Mouse (Mus musculus): ENCODE data around the gene Ergic3. TPM values are rescaled to one million over a fixed set of nuclear protein-coding genes. Genes with fewer than 3 reads are reported as not detected.

Ergic3 gene
- 372 TPM for polyA plus RNA-seq (2012; fragmentation: generic; extraction: Trizol)

- TF ChIP-seq MYOD1 (IDR thresholded peaks at IDR 0.05; ENCODE audit: control insufficient read depth in 1 of 3, insufficient read length in 2 of 3, low read depth in 2 of 3) (peak in 2 of 3 experiments; percentile 36 to 44), USF1 (IDR thresholded peaks at IDR 0.05; ENCODE audit: low read depth) (peak; percentile 4), REST (IDR thresholded peaks at IDR 0.05; ENCODE audit: insufficient read depth, insufficient read length) (no peak), CEBPB (IDR thresholded peaks at IDR 0.05; ENCODE audit: insufficient read depth, poor library complexity, severe bottlenecking) (no peak), TCF12 (IDR thresholded peaks at IDR 0.05; ENCODE audit: insufficient read depth, poor library complexity, severe bottlenecking) (no peak), MYOG (IDR thresholded peaks at IDR 0.05; ENCODE audit: control insufficient read depth in 1 of 3, insufficient read depth in 1 of 3, insufficient read length in 2 of 3, low read depth in 2 of 3) (peak in 1 of 3 experiments; percentile 50), E2F4 (IDR thresholded peaks at IDR 0.05; ENCODE audit: insufficient read depth) (no peak), SRF (IDR thresholded peaks at IDR 0.05; ENCODE audit: control insufficient read depth, insufficient read length, low read depth) (no peak), MAX (IDR thresholded peaks at IDR 0.05; ENCODE audit: low read depth) (no peak), TCF3 (IDR thresholded peaks at IDR 0.05; ENCODE audit: insufficient read length, low read depth) (no peak), POLR2A (IDR thresholded peaks at IDR 0.05; ENCODE audit: insufficient read length, low read depth) (peak; percentile 75), POLR2AphosphoS2 (IDR thresholded peaks at IDR 0.05; ENCODE audit: insufficient read length, low read depth) (peak; percentile 70)
- peak within 1 kb of the TSS; percentile 87 for H3K4me2 ChIP-seq (ENCODE audit: low read depth)
- peak within 1 kb of the TSS; percentile 78 for H3K4me3 ChIP-seq
- H3ac ChIP-seq (ENCODE audit: control insufficient read depth, insufficient read length): peak within 1 kb of the TSS; percentile 15
- H3K36me3 ChIP-seq (ENCODE audit: control insufficient read depth, insufficient read depth): peaks cover 11% of the 10 kb centered on the region
- no peaks in the 10 kb centered on the region for H3K27me3 ChIP-seq (ENCODE audit: control insufficient read depth, insufficient read depth, insufficient read length)
- H3K79me2 ChIP-seq (ENCODE audit: control insufficient read depth, insufficient read depth): peaks cover 9% of the 10 kb centered on the region
These were observed at the start of gene Ergic3, which contains the start of gene 6430550D23Rik for GRCm38 (mm10) chr2:156007888-156008532. Gene Ergic3, plus strand, starts transcription at chr2:156008045. Gene 6430550D23Rik, minus strand, starts transcription at chr2:156007977.

GRCm38 (mm10) chr2:155959981-155960380 is 47.9 kb upstream of the Ergic3 start:
- Histone ChIP-seq H3K4me2 (ENCODE audit: low read depth) (no peak overlapping the region), H3K79me2 (ENCODE audit: control insufficient read depth, insufficient read depth) (peaks cover 28% of the 10 kb centered on the region), H3K36me3 (ENCODE audit: control insufficient read depth, insufficient read depth) (no peaks in the 10 kb centered on the region), H3K27me3 (ENCODE audit: control insufficient read depth, insufficient read depth, insufficient read length) (no peaks in the 10 kb centered on the region), H3K4me3 (no peak overlapping the region), H3ac (ENCODE audit: control insufficient read depth, insufficient read length) (no peak overlapping the region)
- TF ChIP-seq E2F4 (IDR thresholded peaks at IDR 0.05; ENCODE audit: insufficient read depth): no peak
- no peak for TF ChIP-seq MYOG (IDR thresholded peaks at IDR 0.05; ENCODE audit: control insufficient read depth in 1 of 3, insufficient read depth in 1 of 3, insufficient read length in 2 of 3, low read depth in 2 of 3)
- TF ChIP-seq CEBPB (IDR thresholded peaks at IDR 0.05; ENCODE audit: insufficient read depth, poor library complexity, severe bottlenecking): no peak
- TF ChIP-seq POLR2A (IDR thresholded peaks at IDR 0.05; ENCODE audit: insufficient read length, low read depth): no peak
- no peak for TF ChIP-seq REST (IDR thresholded peaks at IDR 0.05; ENCODE audit: insufficient read depth, insufficient read length)
- TF ChIP-seq POLR2AphosphoS2 (IDR thresholded peaks at IDR 0.05; ENCODE audit: insufficient read length, low read depth): no peak

- Histone ChIP-seq H3ac (ENCODE audit: control insufficient read depth, insufficient read length) (no peak overlapping the region), H3K4me2 (ENCODE audit: low read depth) (no peak overlapping the region), H3K4me3 (no peak overlapping the region), H3K79me2 (ENCODE audit: control insufficient read depth, insufficient read depth) (peaks cover 25% of the 10 kb centered on the region), H3K36me3 (ENCODE audit: control insufficient read depth, insufficient read depth) (peaks cover 4% of the 10 kb centered on the region), H3K27me3 (ENCODE audit: control insufficient read depth, insufficient read depth, insufficient read length) (no peaks in the 10 kb centered on the region)
- TF ChIP-seq SRF (IDR thresholded peaks at IDR 0.05; ENCODE audit: control insufficient read depth, insufficient read length, low read depth) (no peak), MYOG (IDR thresholded peaks at IDR 0.05; ENCODE audit: control insufficient read depth in 1 of 3, insufficient read depth in 1 of 3, insufficient read length in 2 of 3, low read depth in 2 of 3) (peak in 2 of 3 experiments; percentile 80 to 84), MAX (IDR thresholded peaks at IDR 0.05; ENCODE audit: low read depth) (no peak), TCF12 (IDR thresholded peaks at IDR 0.05; ENCODE audit: insufficient read depth, poor library complexity, severe bottlenecking) (no peak), USF1 (IDR thresholded peaks at IDR 0.05; ENCODE audit: low read depth) (no peak), E2F4 (IDR thresholded peaks at IDR 0.05; ENCODE audit: insufficient read depth) (no peak), MYOD1 (IDR thresholded peaks at IDR 0.05; ENCODE audit: control insufficient read depth in 1 of 3, insufficient read length in 2 of 3, low read depth in 2 of 3) (peak in 2 of 3 experiments; percentile 10 to 77), CEBPB (IDR thresholded peaks at IDR 0.05; ENCODE audit: insufficient read depth, poor library complexity, severe bottlenecking) (no peak), POLR2AphosphoS2 (IDR thresholded peaks at IDR 0.05; ENCODE audit: insufficient read length, low read depth) (no peak), REST (IDR thresholded peaks at IDR 0.05; ENCODE audit: insufficient read depth, insufficient read length) (no peak), POLR2A (IDR thresholded peaks at IDR 0.05; ENCODE audit: insufficient read length, low read depth) (no peak), TCF3 (IDR thresholded peaks at IDR 0.05; ENCODE audit: insufficient read length, low read depth) (no peak)
These were observed 46.0 kb upstream of the Ergic3 start for GRCm38 (mm10) chr2:155961862-155962261.

GRCm38 (mm10) chr2:155962991-155963390 is 44.9 kb upstream of the Ergic3 start:
- no peak overlapping the region for H3K4me2 ChIP-seq (ENCODE audit: low read depth)
- H3K4me3 ChIP-seq: no peak overlapping the region
- H3ac ChIP-seq (ENCODE audit: control insufficient read depth, insufficient read length): no peak overlapping the region
- peaks cover 16% of the 10 kb centered on the region for H3K79me2 ChIP-seq (ENCODE audit: control insufficient read depth, insufficient read depth)
- H3K27me3 ChIP-seq (ENCODE audit: control insufficient read depth, insufficient read depth, insufficient read length): no peaks in the 10 kb centered on the region
- no peak for TF ChIP-seq TCF12 (IDR thresholded peaks at IDR 0.05; ENCODE audit: insufficient read depth, poor library complexity, severe bottlenecking)
- no peak for TF ChIP-seq POLR2A (IDR thresholded peaks at IDR 0.05; ENCODE audit: insufficient read length, low read depth)
- no peak for TF ChIP-seq E2F4 (IDR thresholded peaks at IDR 0.05; ENCODE audit: insufficient read depth)
- no peak for TF ChIP-seq MYOD1 (IDR thresholded peaks at IDR 0.05; ENCODE audit: control insufficient read depth in 1 of 3, insufficient read length in 2 of 3, low read depth in 2 of 3)
- no peak for TF ChIP-seq REST (IDR thresholded peaks at IDR 0.05; ENCODE audit: insufficient read depth, insufficient read length)
- no peak for TF ChIP-seq USF1 (IDR thresholded peaks at IDR 0.05; ENCODE audit: low read depth)
- no peak for TF ChIP-seq TCF3 (IDR thresholded peaks at IDR 0.05; ENCODE audit: insufficient read length, low read depth)
- TF ChIP-seq CEBPB (IDR thresholded peaks at IDR 0.05; ENCODE audit: insufficient read depth, poor library complexity, severe bottlenecking): no peak
- TF ChIP-seq MAX (IDR thresholded peaks at IDR 0.05; ENCODE audit: low read depth): no peak
- no peak for TF ChIP-seq MYOG (IDR thresholded peaks at IDR 0.05; ENCODE audit: control insufficient read depth in 1 of 3, insufficient read depth in 1 of 3, insufficient read length in 2 of 3, low read depth in 2 of 3)
- no peak for TF ChIP-seq SRF (IDR thresholded peaks at IDR 0.05; ENCODE audit: control insufficient read depth, insufficient read length, low read depth)
- TF ChIP-seq POLR2AphosphoS2 (IDR thresholded peaks at IDR 0.05; ENCODE audit: insufficient read length, low read depth): no peak
- peaks cover 4% of the 10 kb centered on the region for H3K36me3 ChIP-seq (ENCODE audit: control insufficient read depth, insufficient read depth)

Data from myocyte (in vitro differentiated cells).